Mouse (Mus musculus): ENCODE measurements around the gene Lgmn. TPM values are rescaled to one million over a fixed set of nuclear protein-coding genes. Genes with fewer than 3 reads are reported as not detected.

Lgmn gene
- total and polyA plus RNA-seq, 3 experiments, result 2.2 to 8.0 TPM; not detected in 1

- H3K4me1 ChIP-seq (ENCODE audit: control insufficient read depth in 1 of 2, insufficient read depth in 2 of 2, low read length in 2 of 2), result no peaks in the 10 kb centered on the region
- TF ChIP-seq MAFK (IDR thresholded peaks at IDR 0.05; ENCODE audit: borderline replicate concordance, low read depth, low read length) (no peak), ZNF384 (IDR thresholded peaks at IDR 0.05; ENCODE audit: low read depth, low read length) (no peak), USF1 (IDR thresholded peaks at IDR 0.05; ENCODE audit: low read depth, low read length) (no peak), TCF12 (IDR thresholded peaks at IDR 0.05; ENCODE audit: low read depth, low read length) (no peak), NRF1 (IDR thresholded peaks at IDR 0.05; ENCODE audit: insufficient read depth, low read depth, low read length, poor library complexity, severe bottlenecking) (no peak), RAD21 (IDR thresholded peaks at IDR 0.05; ENCODE audit: low read depth, low read length) (no peak), TBP (IDR thresholded peaks at IDR 0.05; ENCODE audit: low read depth, low read length) (no peak), POLR2AphosphoS2 (IDR thresholded peaks at IDR 0.05; ENCODE audit: low read length) (no peak), POLR2A (IDR thresholded peaks at IDR 0.05; ENCODE audit: control insufficient read depth in 1 of 2, insufficient read depth in 1 of 2, low read depth in 1 of 2, low read length in 2 of 2, poor library complexity in 1 of 2) (no peak), HCFC1 (IDR thresholded peaks at IDR 0.05; ENCODE audit: low read depth, low read length) (no peak), E2F4 (IDR thresholded peaks at IDR 0.05; ENCODE audit: borderline replicate concordance, low read depth, low read length) (no peak), MAX (IDR thresholded peaks at IDR 0.05; ENCODE audit: low read length) (no peak), NELFE (IDR thresholded peaks at IDR 0.05; ENCODE audit: low read depth, low read length) (no peak), RCOR1 (IDR thresholded peaks at IDR 0.05; ENCODE audit: low read depth, low read length) (no peak), ETS1 (IDR thresholded peaks at IDR 0.05; ENCODE audit: low read depth, low read length) (no peak), KAT2A (conservative IDR thresholded peaks at IDR 0.05; ENCODE audit: low read depth, low read length) (no peak), SIN3A (IDR thresholded peaks at IDR 0.05; ENCODE audit: low read length) (no peak), ZC3H11A (IDR thresholded peaks at IDR 0.05; ENCODE audit: low read depth, low read length) (no peak)
- H3K4me3 ChIP-seq (ENCODE audit: control insufficient read depth in 1 of 2, insufficient read depth in 1 of 2, low read depth in 2 of 2, low read length in 2 of 2), result no peak overlapping the region
- H3K9ac ChIP-seq (ENCODE audit: control insufficient read depth, low read depth, low read length, poor library complexity, severe bottlenecking), result no peak overlapping the region
- H3K79me2 ChIP-seq (ENCODE audit: control insufficient read depth, insufficient read depth, low read length, poor library complexity), result no peaks in the 10 kb centered on the region
- no peaks in the 10 kb centered on the region for H3K9me3 ChIP-seq (replicated peaks; ENCODE audit: insufficient read depth, low read length)
- DNase-seq (ENCODE audit: low read depth, low spot score), result no peak
- peaks cover 0 to 16% of the 10 kb centered on the region in 2 experiments; a peak in 2 of 4 replicates for H3K36me3 ChIP-seq (ENCODE audit: control insufficient read depth in 1 of 2, insufficient read depth in 2 of 2, low read length in 2 of 2)
- no peaks in the 10 kb centered on the region for H3K27me3 ChIP-seq (ENCODE audit: control insufficient read depth in 1 of 2, insufficient read depth in 2 of 2, low read length in 2 of 2)
- no peak overlapping the region for H3K27ac ChIP-seq (ENCODE audit: control insufficient read depth, low read depth, low read length)
Measured at GRCm38 (mm10) chr12:102383288-102383687, 56.3 kb downstream of the Lgmn start.

- DNase-seq (ENCODE audit: low read depth, low spot score), result no peak
- no peak overlapping the region for H3K4me3 ChIP-seq (ENCODE audit: control insufficient read depth in 1 of 2, insufficient read depth in 1 of 2, low read depth in 2 of 2, low read length in 2 of 2)
- no peak overlapping the region for H3K9ac ChIP-seq (ENCODE audit: control insufficient read depth, low read depth, low read length, poor library complexity, severe bottlenecking)
- no peak for TF ChIP-seq RCOR1 (IDR thresholded peaks at IDR 0.05; ENCODE audit: low read depth, low read length)
- TF ChIP-seq GABPA (IDR thresholded peaks at IDR 0.05; ENCODE audit: low read depth, low read length), result no peak
- no peak for TF ChIP-seq JUND (IDR thresholded peaks at IDR 0.05; ENCODE audit: low read depth, low read length)
- TF ChIP-seq USF1 (IDR thresholded peaks at IDR 0.05; ENCODE audit: low read depth, low read length), result no peak
- TF ChIP-seq MYC (IDR thresholded peaks at IDR 0.05; ENCODE audit: low read depth, low read length), result no peak
- TF ChIP-seq MAZ (IDR thresholded peaks at IDR 0.05; ENCODE audit: low read depth, low read length), result no peak
- no peak for TF ChIP-seq EP300 (IDR thresholded peaks at IDR 0.05; ENCODE audit: low read depth in 1 of 2, low read length in 2 of 2)
- no peak for TF ChIP-seq RAD21 (IDR thresholded peaks at IDR 0.05; ENCODE audit: low read depth, low read length)
- no peak for TF ChIP-seq TAL1 (IDR thresholded peaks at IDR 0.05; ENCODE audit: low read length)
- no peak for TF ChIP-seq E2F4 (IDR thresholded peaks at IDR 0.05; ENCODE audit: borderline replicate concordance, low read depth, low read length)
- TF ChIP-seq MXI1 (IDR thresholded peaks at IDR 0.05; ENCODE audit: low read depth, low read length), result no peak
- TF ChIP-seq MEF2A (IDR thresholded peaks at IDR 0.05; ENCODE audit: extremely low read depth, insufficient replicate concordance, low read depth, low read length, poor library complexity, severe bottlenecking), result no peak
- TF ChIP-seq BHLHE40 (IDR thresholded peaks at IDR 0.05; ENCODE audit: borderline replicate concordance, low read depth, low read length), result no peak
- no peak for TF ChIP-seq MAX (IDR thresholded peaks at IDR 0.05; ENCODE audit: low read length)
- no peak for TF ChIP-seq MYB (IDR thresholded peaks at IDR 0.05; ENCODE audit: low read depth, low read length)
- no peak for TF ChIP-seq TBP (IDR thresholded peaks at IDR 0.05; ENCODE audit: low read depth, low read length)
- no peak for TF ChIP-seq POLR2AphosphoS2 (IDR thresholded peaks at IDR 0.05; ENCODE audit: low read length)
- no peak for TF ChIP-seq POLR2AphosphoS5 (IDR thresholded peaks at IDR 0.05; ENCODE audit: borderline replicate concordance, low read depth, low read length)
- H3K27me3 ChIP-seq (ENCODE audit: control insufficient read depth in 1 of 2, insufficient read depth in 2 of 2, low read length in 2 of 2), result no peaks in the 10 kb centered on the region
- peaks cover 0 to 16% of the 10 kb centered on the region in 2 experiments; a peak in 2 of 4 replicates for H3K36me3 ChIP-seq (ENCODE audit: control insufficient read depth in 1 of 2, insufficient read depth in 2 of 2, low read length in 2 of 2)
- H3K27ac ChIP-seq (ENCODE audit: control insufficient read depth, low read depth, low read length), result no peak overlapping the region
- H3K9me3 ChIP-seq (replicated peaks; ENCODE audit: insufficient read depth, low read length), result no peaks in the 10 kb centered on the region
- H3K4me1 ChIP-seq (ENCODE audit: control insufficient read depth in 1 of 2, insufficient read depth in 2 of 2, low read length in 2 of 2), result no peaks in the 10 kb centered on the region
- H3K79me2 ChIP-seq (ENCODE audit: control insufficient read depth, insufficient read depth, low read length, poor library complexity), result no peaks in the 10 kb centered on the region
Measured at GRCm38 (mm10) chr12:102382180-102382579, 57.4 kb downstream of the Lgmn start.

Measured in MEL (cell line).